Mouse (Mus musculus): ENCODE data around the gene Celsr3.

The Celsr3 gene

DNA sequence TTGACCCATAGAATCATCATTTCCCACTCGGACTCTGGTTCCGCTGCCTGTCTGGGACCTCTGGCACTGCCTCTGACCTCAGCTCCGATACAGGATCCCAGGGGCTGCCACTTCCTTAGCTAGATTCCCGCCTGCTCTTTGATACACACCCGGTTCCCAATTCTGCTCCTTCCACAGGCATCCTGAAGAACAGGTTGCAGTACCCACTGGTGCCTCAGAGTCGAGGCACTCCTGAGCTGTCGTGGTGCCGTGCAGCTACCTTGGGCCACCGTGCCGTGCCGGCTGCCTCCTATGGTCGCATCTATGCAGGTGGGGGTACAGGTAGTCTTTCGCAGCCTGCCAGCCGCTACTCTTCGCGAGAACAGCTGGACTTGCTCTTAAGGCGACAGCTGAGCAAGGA lies 22.3 kb downstream of the Celsr3 start:
- ATAC-seq (ENCODE audit: insufficient number of reproducible peaks, low FRiP score, low TSS enrichment), result no peak

GRCm38 (mm10) chr9:108852976-108853375 lies 26.9 kb downstream of the Celsr3 start, which contains the start of gene Slc26a6:
Gene Slc26a6 (plus strand): TSS chr9:108853283.
- ATAC-seq (ENCODE audit: insufficient number of reproducible peaks, low FRiP score, low TSS enrichment), result no peak

DNA sequence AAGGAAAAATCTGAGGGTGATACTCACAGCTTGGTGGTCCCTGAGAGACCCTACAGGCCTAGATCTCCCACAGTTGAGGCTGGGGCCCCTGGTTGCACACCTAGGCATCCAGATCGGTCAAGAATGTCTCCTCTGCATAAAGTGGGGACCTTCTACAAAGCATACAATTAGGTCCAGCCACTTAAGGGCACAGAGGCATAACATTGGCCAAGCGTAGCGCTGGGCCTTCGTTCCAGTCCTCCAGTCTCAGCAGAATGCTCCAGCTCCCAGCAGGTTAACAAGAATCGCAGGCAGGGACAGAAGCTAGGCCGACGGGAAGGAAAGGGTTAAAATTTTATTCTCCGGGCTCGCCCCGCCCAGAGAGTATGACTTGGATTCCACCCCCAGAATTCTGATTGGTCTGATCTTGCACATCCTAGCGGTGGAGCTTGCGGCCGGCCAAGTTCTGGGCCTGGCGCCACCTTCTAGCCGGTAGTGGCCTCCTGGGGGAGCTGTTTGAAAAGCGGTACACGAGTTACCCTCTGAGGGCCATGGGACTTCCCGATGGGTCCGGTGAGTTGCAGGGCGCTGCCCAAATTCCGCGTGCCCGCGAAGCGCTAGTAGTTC lies 27.6 kb downstream of the Celsr3 start:
- peak; percentile 75 for ATAC-seq (ENCODE audit: insufficient number of reproducible peaks, low FRiP score, low TSS enrichment)

- peak; percentile 79 for ATAC-seq (ENCODE audit: insufficient number of reproducible peaks, low FRiP score, low TSS enrichment)
Observed at GRCm38 (mm10) chr9:108854241-108854696, 28.1 kb downstream of the Celsr3 start.

DNA sequence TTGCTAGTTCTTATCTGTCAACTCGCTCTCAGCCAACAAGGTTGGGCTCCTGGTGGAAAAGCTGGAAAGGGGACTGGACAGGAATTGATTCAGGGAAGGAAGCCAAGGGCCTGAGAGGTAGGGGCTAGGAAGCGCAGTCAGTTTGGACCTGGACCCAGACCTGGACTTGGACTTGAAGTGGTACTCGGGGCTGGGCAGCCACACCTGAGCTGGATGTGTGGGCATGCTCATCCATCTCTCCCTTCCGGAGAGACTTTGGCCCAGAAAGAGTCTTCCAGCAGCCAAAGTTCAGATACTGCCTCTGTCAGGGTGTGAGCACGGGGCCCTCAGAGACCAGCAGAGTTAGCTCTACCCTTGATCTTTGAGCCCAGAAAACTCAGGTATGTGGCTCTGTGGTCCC lies 29.2 kb downstream of the Celsr3 start:
- no peak for ATAC-seq (ENCODE audit: insufficient number of reproducible peaks, low FRiP score, low TSS enrichment)

- ATAC-seq (ENCODE audit: insufficient number of reproducible peaks, low FRiP score, low TSS enrichment), result no peak
Observed at GRCm38 (mm10) chr9:108858792-108859527, 32.8 kb downstream of the Celsr3 start.
